Mouse (Mus musculus): ENCODE data around the gene Mrpl48. TPM values are rescaled to one million over a fixed set of nuclear protein-coding genes. Genes with fewer than 3 reads are reported as not detected.
A peak's percentile ranks its signal among the peaks of the same experiment; 100 is the strongest.

The Mrpl48 gene
- polyA plus RNA-seq, 2 experiments: 42.0 to 79.6 TPM

GRCm38 (mm10) chr7:100524669-100525068 is 83.4 kb downstream of the Mrpl48 start:
- 54% methylated on average over 8 of the region's 8 CpGs for WGBS
- DNase-seq (ENCODE audit: low spot score): no peak
- Histone ChIP-seq H3K4me3 (replicated peaks; ENCODE audit: low read length) (no peak overlapping the region), H3K9me3 (ENCODE audit: control insufficient read depth, low read length) (no peaks in the 10 kb centered on the region), H3K27me3 (ENCODE audit: control insufficient read depth, insufficient read depth, low read length) (no peaks in the 10 kb centered on the region), H3K4me2 (replicated peaks; ENCODE audit: low read depth, low read length, severe bottlenecking) (no peak overlapping the region), H3K4me1 (ENCODE audit: control insufficient read depth, insufficient read depth, low read length) (no peaks in the 10 kb centered on the region), H3K9ac (ENCODE audit: low read depth, low read length, severe bottlenecking) (no peak overlapping the region), H3K36me3 (ENCODE audit: control insufficient read depth, insufficient read depth, low read length) (no peaks in the 10 kb centered on the region), H3K27ac (replicated peaks; ENCODE audit: low read depth, low read length) (no peak overlapping the region)
- no peak for ATAC-seq (ENCODE audit: low FRiP score, low read depth)
- no peak for TF ChIP-seq POLR2A (IDR thresholded peaks at IDR 0.05; ENCODE audit: borderline replicate concordance, extremely low read depth, insufficient read depth, insufficient read length)

- ATAC-seq (ENCODE audit: low FRiP score, low read depth) (no peak), DNase-seq (ENCODE audit: low spot score) (no peak)
- no peak overlapping the region for H3K4me2 ChIP-seq (replicated peaks; ENCODE audit: low read depth, low read length, severe bottlenecking)
- no peak overlapping the region for H3K4me3 ChIP-seq (replicated peaks; ENCODE audit: low read length)
- H3K9ac ChIP-seq (ENCODE audit: low read depth, low read length, severe bottlenecking): no peak overlapping the region
- no peaks in the 10 kb centered on the region for H3K36me3 ChIP-seq (ENCODE audit: control insufficient read depth, insufficient read depth, low read length)
- TF ChIP-seq POLR2A (IDR thresholded peaks at IDR 0.05; ENCODE audit: borderline replicate concordance, extremely low read depth, insufficient read depth, insufficient read length): no peak
- no peaks in the 10 kb centered on the region for H3K4me1 ChIP-seq (ENCODE audit: control insufficient read depth, insufficient read depth, low read length)
- WGBS: 74% methylated on average over 3 of the region's 3 CpGs
- no peaks in the 10 kb centered on the region for H3K27me3 ChIP-seq (ENCODE audit: control insufficient read depth, insufficient read depth, low read length)
- no peaks in the 10 kb centered on the region for H3K9me3 ChIP-seq (ENCODE audit: control insufficient read depth, low read length)
- H3K27ac ChIP-seq (replicated peaks; ENCODE audit: low read depth, low read length): no peak overlapping the region
Observed at GRCm38 (mm10) chr7:100522222-100522621, 85.9 kb downstream of the Mrpl48 start.

GRCm38 (mm10) chr7:100520663-100521285 is 87.3 kb downstream of the Mrpl48 start:
- WGBS: 19% methylated on average over 10 of the region's 10 CpGs

GRCm38 (mm10) chr7:100520204-100520603 is 87.9 kb downstream of the Mrpl48 start:
- no peak for ATAC-seq (ENCODE audit: low FRiP score, low read depth)
- WGBS: 65% methylated on average over 7 of the region's 7 CpGs
- no peak overlapping the region for H3K27ac ChIP-seq (replicated peaks; ENCODE audit: low read depth, low read length)

More at GRCm38 (mm10) chr7:100520663-100521285, 87.3 kb downstream of the Mrpl48 start:
- no peak for TF ChIP-seq POLR2A (IDR thresholded peaks at IDR 0.05; ENCODE audit: borderline replicate concordance, extremely low read depth, insufficient read depth, insufficient read length)
- Histone ChIP-seq H3K36me3 (ENCODE audit: control insufficient read depth, insufficient read depth, low read length) (no peaks in the 10 kb centered on the region), H3K9ac (ENCODE audit: low read depth, low read length, severe bottlenecking) (no peak overlapping the region), H3K27me3 (ENCODE audit: control insufficient read depth, insufficient read depth, low read length) (no peaks in the 10 kb centered on the region), H3K4me2 (replicated peaks; ENCODE audit: low read depth, low read length, severe bottlenecking) (peak overlapping the region; percentile 28; the same call in 1 of the 2 replicates), H3K9me3 (ENCODE audit: control insufficient read depth, low read length) (no peaks in the 10 kb centered on the region), H3K27ac (replicated peaks; ENCODE audit: low read depth, low read length) (no peak overlapping the region), H3K4me3 (replicated peaks; ENCODE audit: low read length) (no peak overlapping the region), H3K4me1 (ENCODE audit: control insufficient read depth, insufficient read depth, low read length) (no peaks in the 10 kb centered on the region)
- peak; percentile 47; the same call in 1 of the 2 replicates for ATAC-seq (ENCODE audit: low FRiP score, low read depth)
- peak; percentile 51 for DNase-seq (ENCODE audit: low spot score)

GRCm38 (mm10) chr7:100514573-100514972 is 93.5 kb downstream of the Mrpl48 start, which contains the start of gene Dnajb13:
TSS of gene Dnajb13 (minus strand) at chr7:100514960.
- Histone ChIP-seq H3K9ac (ENCODE audit: low read depth, low read length, severe bottlenecking) (no peak within 1 kb of the TSS), H3K4me3 (replicated peaks; ENCODE audit: low read length) (no peak within 1 kb of the TSS), H3K36me3 (ENCODE audit: control insufficient read depth, insufficient read depth, low read length) (no peaks in the 10 kb centered on the region), H3K27me3 (ENCODE audit: control insufficient read depth, insufficient read depth, low read length) (no peaks in the 10 kb centered on the region), H3K4me1 (ENCODE audit: control insufficient read depth, insufficient read depth, low read length) (no peaks in the 10 kb centered on the region), H3K4me2 (replicated peaks; ENCODE audit: low read depth, low read length, severe bottlenecking) (no peak within 1 kb of the TSS), H3K27ac (replicated peaks; ENCODE audit: low read depth, low read length) (no peak within 1 kb of the TSS), H3K9me3 (ENCODE audit: control insufficient read depth, low read length) (no peaks in the 10 kb centered on the region)
- no peak for DNase-seq (ENCODE audit: low spot score)
- ATAC-seq (ENCODE audit: low FRiP score, low read depth): no peak
- TF ChIP-seq POLR2A (IDR thresholded peaks at IDR 0.05; ENCODE audit: borderline replicate concordance, extremely low read depth, insufficient read depth, insufficient read length): no peak
- 49% methylated on average over 11 of the region's 11 CpGs for WGBS

More at GRCm38 (mm10) chr7:100520204-100520603, 87.9 kb downstream of the Mrpl48 start:
- H3K4me1 ChIP-seq (ENCODE audit: control insufficient read depth, insufficient read depth, low read length): no peaks in the 10 kb centered on the region
- no peaks in the 10 kb centered on the region for H3K9me3 ChIP-seq (ENCODE audit: control insufficient read depth, low read length)
- H3K27me3 ChIP-seq (ENCODE audit: control insufficient read depth, insufficient read depth, low read length): no peaks in the 10 kb centered on the region
- H3K4me2 ChIP-seq (replicated peaks; ENCODE audit: low read depth, low read length, severe bottlenecking): no peak overlapping the region
- no peak for TF ChIP-seq POLR2A (IDR thresholded peaks at IDR 0.05; ENCODE audit: borderline replicate concordance, extremely low read depth, insufficient read depth, insufficient read length)
- no peak for DNase-seq (ENCODE audit: low spot score)
- no peaks in the 10 kb centered on the region for H3K36me3 ChIP-seq (ENCODE audit: control insufficient read depth, insufficient read depth, low read length)
- no peak overlapping the region for H3K9ac ChIP-seq (ENCODE audit: low read depth, low read length, severe bottlenecking)
- H3K4me3 ChIP-seq (replicated peaks; ENCODE audit: low read length): no peak overlapping the region

Measured in limb, embryonic 14.5 days (tissue).